Mouse (Mus musculus): ENCODE measurements around the gene Nhp2. TPM values are rescaled to one million over a fixed set of nuclear protein-coding genes. Genes with fewer than 3 reads are reported as not detected.
"Not testable (repeated sequence)": the region's sequence is repeated elsewhere in the genome, so short reads cannot be mapped to it uniquely, and the experiment has no call there.

Nhp2 gene
- polyA plus RNA-seq, 2 experiments, result 89.0 to 176 TPM

GRCm38 (mm10) chr11:51627907-51628306 lies 8.4 kb downstream of the Nhp2 start:
- peaks cover 61% of the 10 kb centered on the region for H3K36me3 ChIP-seq (ENCODE audit: control insufficient read depth, insufficient read depth, low read length)

GRCm38 (mm10) chr11:51629651-51630314 lies 10.2 kb downstream of the Nhp2 start:
- Histone ChIP-seq H3K27ac (replicated peaks; ENCODE audit: low read depth, low read length) (no peak overlapping the region), H3K9ac (ENCODE audit: low read depth, low read length, severe bottlenecking) (no peak overlapping the region), H3K4me1 (ENCODE audit: control insufficient read depth, insufficient read depth, low read length) (no peaks in the 10 kb centered on the region; the same call in 1 of the 2 replicates), H3K9me3 (ENCODE audit: control insufficient read depth, low read length) (no peaks in the 10 kb centered on the region), H3K4me2 (replicated peaks; ENCODE audit: low read depth, low read length, severe bottlenecking) (no peak overlapping the region), H3K36me3 (ENCODE audit: control insufficient read depth, insufficient read depth, low read length) (peaks cover 42% of the 10 kb centered on the region), H3K27me3 (ENCODE audit: control insufficient read depth, insufficient read depth, low read length) (no peaks in the 10 kb centered on the region), H3K4me3 (replicated peaks; ENCODE audit: low read length) (no peak overlapping the region)
- no peak for TF ChIP-seq POLR2A (IDR thresholded peaks at IDR 0.05; ENCODE audit: borderline replicate concordance, extremely low read depth, insufficient read depth, insufficient read length)
- WGBS, result 82% methylated on average over 15 of the region's 15 CpGs
- ATAC-seq (ENCODE audit: low FRiP score, low read depth) (no peak), DNase-seq (ENCODE audit: low spot score) (no peak)

More at GRCm38 (mm10) chr11:51627907-51628306, 8.4 kb downstream of the Nhp2 start:
- Histone ChIP-seq H3K27me3 (ENCODE audit: control insufficient read depth, insufficient read depth, low read length) (no peaks in the 10 kb centered on the region), H3K27ac (replicated peaks; ENCODE audit: low read depth, low read length) (no peak overlapping the region), H3K4me1 (ENCODE audit: control insufficient read depth, insufficient read depth, low read length) (no peaks in the 10 kb centered on the region), H3K9me3 (ENCODE audit: control insufficient read depth, low read length) (no peaks in the 10 kb centered on the region), H3K9ac (ENCODE audit: low read depth, low read length, severe bottlenecking) (no peak overlapping the region), H3K4me2 (replicated peaks; ENCODE audit: low read depth, low read length, severe bottlenecking) (no peak overlapping the region), H3K4me3 (replicated peaks; ENCODE audit: low read length) (no peak overlapping the region)
- no peak for DNase-seq (ENCODE audit: low spot score)
- TF ChIP-seq POLR2A (IDR thresholded peaks at IDR 0.05; ENCODE audit: borderline replicate concordance, extremely low read depth, insufficient read depth, insufficient read length), result no peak
- WGBS, result 89% methylated on average over 8 of the region's 8 CpGs
- no peak for ATAC-seq (ENCODE audit: low FRiP score, low read depth)

DNA sequence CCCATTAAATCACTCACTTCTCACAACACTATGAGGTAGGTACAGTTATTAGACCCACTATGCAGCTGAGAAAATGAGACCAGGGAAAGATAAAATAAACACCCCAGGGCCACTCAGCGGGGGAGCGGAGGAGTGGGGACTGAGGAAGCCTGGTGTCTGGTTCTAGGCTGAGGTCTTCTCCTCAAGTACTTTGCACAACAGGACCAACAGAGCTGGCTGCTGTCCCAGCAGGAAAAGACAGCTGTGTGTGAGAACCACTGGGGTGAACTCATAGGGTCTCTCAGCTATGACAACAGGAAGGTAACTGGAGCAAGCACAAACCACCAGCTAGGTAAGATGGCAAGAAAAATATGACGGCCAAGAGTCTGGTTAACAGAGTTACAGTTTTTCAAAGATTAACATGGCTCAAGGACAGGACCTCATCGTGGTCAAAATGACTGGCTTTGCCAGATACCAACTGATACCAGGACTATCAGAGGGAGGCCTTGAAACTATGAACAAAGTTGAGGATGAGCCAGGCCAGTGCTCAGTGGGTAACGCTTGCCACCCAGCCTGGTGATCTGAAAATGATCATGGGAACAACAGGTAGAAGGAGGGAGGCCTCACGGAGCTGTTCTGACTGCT lies 12.7 kb downstream of the Nhp2 start:
- H3K27ac ChIP-seq (replicated peaks; ENCODE audit: low read depth, low read length), result 0 out of 2 replicates have a peak overlapping the region, but pooled peaks have one; percentile 38
- H3K9ac ChIP-seq (ENCODE audit: low read depth, low read length, severe bottlenecking), result no peak overlapping the region
- no peak for TF ChIP-seq POLR2A (IDR thresholded peaks at IDR 0.05; ENCODE audit: borderline replicate concordance, extremely low read depth, insufficient read depth, insufficient read length)
- H3K27me3 ChIP-seq (ENCODE audit: control insufficient read depth, insufficient read depth, low read length), result no peaks in the 10 kb centered on the region
- H3K9me3 ChIP-seq (ENCODE audit: control insufficient read depth, low read length), result no peaks in the 10 kb centered on the region
- no peak overlapping the region for H3K4me2 ChIP-seq (replicated peaks; ENCODE audit: low read depth, low read length, severe bottlenecking)
- ATAC-seq (ENCODE audit: low FRiP score, low read depth) (no peak), DNase-seq (ENCODE audit: low spot score) (no peak)
- H3K4me1 ChIP-seq (ENCODE audit: control insufficient read depth, insufficient read depth, low read length), result peaks cover 10% of the 10 kb centered on the region
- H3K36me3 ChIP-seq (ENCODE audit: control insufficient read depth, insufficient read depth, low read length), result peaks cover 19% of the 10 kb centered on the region
- 85% methylated on average over 6 of the region's 6 CpGs for WGBS
- no peak overlapping the region for H3K4me3 ChIP-seq (replicated peaks; ENCODE audit: low read length)

DNA sequence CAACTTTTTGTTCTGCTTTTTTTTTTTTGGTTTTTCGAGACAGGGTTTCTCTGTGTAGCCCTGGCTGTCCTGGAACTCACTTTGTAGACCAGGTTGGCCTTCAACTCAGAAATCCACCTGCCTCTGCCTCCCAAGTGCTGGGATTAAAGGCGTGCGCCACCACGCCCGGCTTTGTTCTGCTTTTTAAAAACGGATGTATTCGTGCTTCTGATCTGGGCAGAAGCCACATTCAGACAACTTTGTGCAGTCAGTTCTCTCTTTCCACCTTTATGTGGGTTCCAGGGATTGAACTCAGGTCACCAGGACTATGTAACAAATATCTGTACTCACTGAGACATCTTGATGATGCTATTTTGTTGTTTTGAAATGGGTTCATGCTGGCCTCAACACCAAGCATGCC lies 13.7 kb downstream of the Nhp2 start:
- ATAC-seq (ENCODE audit: low FRiP score, low read depth), result not testable (repeated sequence)

GRCm38 (mm10) chr11:51633721-51634120 lies 14.2 kb downstream of the Nhp2 start:
- DNase-seq (ENCODE audit: low spot score) (no peak), ATAC-seq (ENCODE audit: low FRiP score, low read depth) (no peak)
- TF ChIP-seq POLR2A (IDR thresholded peaks at IDR 0.05; ENCODE audit: borderline replicate concordance, extremely low read depth, insufficient read depth, insufficient read length), result no peak
- 91% methylated on average over 3 of the region's 3 CpGs for WGBS
- H3K36me3 ChIP-seq (ENCODE audit: control insufficient read depth, insufficient read depth, low read length), result peaks cover 7% of the 10 kb centered on the region
- no peak overlapping the region for H3K4me2 ChIP-seq (replicated peaks; ENCODE audit: low read depth, low read length, severe bottlenecking)
- peaks cover 10% of the 10 kb centered on the region for H3K4me1 ChIP-seq (ENCODE audit: control insufficient read depth, insufficient read depth, low read length)
- H3K9me3 ChIP-seq (ENCODE audit: control insufficient read depth, low read length), result no peaks in the 10 kb centered on the region
- no peak overlapping the region for H3K4me3 ChIP-seq (replicated peaks; ENCODE audit: low read length)
- H3K27ac ChIP-seq (replicated peaks; ENCODE audit: low read depth, low read length), result no peak overlapping the region
- H3K27me3 ChIP-seq (ENCODE audit: control insufficient read depth, insufficient read depth, low read length), result no peaks in the 10 kb centered on the region
- no peak overlapping the region for H3K9ac ChIP-seq (ENCODE audit: low read depth, low read length, severe bottlenecking)

More for the DNA sequence above, 13.7 kb downstream of the Nhp2 start:
- H3K9ac ChIP-seq (ENCODE audit: low read depth, low read length, severe bottlenecking); H3K4me3 ChIP-seq (replicated peaks; ENCODE audit: low read length); H3K27ac ChIP-seq (replicated peaks; ENCODE audit: low read depth, low read length); H3K9me3 ChIP-seq (ENCODE audit: control insufficient read depth, low read length); H3K27me3 ChIP-seq (ENCODE audit: control insufficient read depth, insufficient read depth, low read length); H3K4me2 ChIP-seq (replicated peaks; ENCODE audit: low read depth, low read length, severe bottlenecking); DNase-seq (ENCODE audit: low spot score): not testable (repeated sequence)
- H3K36me3 ChIP-seq (ENCODE audit: control insufficient read depth, insufficient read depth, low read length), result peaks cover 11% of the 10 kb centered on the region
- 94% methylated on average over 7 of the region's 7 CpGs for WGBS
- peaks cover 10% of the 10 kb centered on the region for H3K4me1 ChIP-seq (ENCODE audit: control insufficient read depth, insufficient read depth, low read length)
